Mouse (Mus musculus) midbrain, embryonic 10.5 days (tissue): Measurements from ENCODE around the gene Ctse. TPM values are rescaled to one million over a fixed set of nuclear protein-coding genes. Genes with fewer than 3 reads are reported as not detected.

Source experiments
- DNase-seq: peaks from one replicate; pipeline ENCODE4 v3.0.0-alpha.2; 2017; ENCODE audit warnings: low spot score
- H3K27ac ChIP-seq: fragments of 300-500 bp; sonication (generic); replicated peaks from 2 replicates; pipeline ENCODE4 v1.5.1; 2016; ENCODE audit warnings: mild to moderate bottlenecking
- H3K27me3 ChIP-seq: fragments of 300-500 bp; sonication (generic); 2 replicates; pipeline ENCODE4 v1.6.1; 2016; ENCODE audit warnings: low read depth, mild to moderate bottlenecking; ENCODE audit not compliant: poor library complexity, severe bottlenecking
- H3K36me3 ChIP-seq: fragments of 300-500 bp; sonication (generic); 2 replicates; pipeline ENCODE4 v1.6.1; 2016; ENCODE audit warnings: mild to moderate bottlenecking, moderate library complexity
- H3K4me1 ChIP-seq: fragments of 300-500 bp; sonication (generic); 2 replicates; pipeline ENCODE4 v1.6.1; 2016
- H3K4me3 ChIP-seq: fragments of 300-500 bp; sonication (generic); 2 replicates; pipeline ENCODE4 v1.5.1; 2016; ENCODE audit warnings: mild to moderate bottlenecking, moderate library complexity
- H3K9me3 ChIP-seq: fragments of 300-500 bp; sonication (generic); replicated peaks from 2 replicates; pipeline ENCODE4 v1.6.1; 2016; ENCODE audit warnings: mild to moderate bottlenecking
- WGBS: fragments of 180-500 bp; shearing (Covaris S2); methylation state at CpG from one replicate; pipeline ENCODE4 v1.1.7; 2016; 5-methylcytosine and 5-hydroxymethylcytosine counted together
- polyA plus RNA-seq: library from polyadenylated mRNA; unstranded; fragments of >200 nt; fragmentation: Nextera tagmentation; extraction: Ambion mirVana; gene quantifications from 2 replicates; pipeline ENCODE4 v1.2.1, GENCODE M21; 2016

Gene Ctse
- polyA plus RNA-seq, 1 experiment from 2014 or later, result not detected

GRCm38 (mm10) chr1:131660266-131660665, 22.2 kb downstream of the Ctse start:
- Histone ChIP-seq H3K9me3 (no peaks in the 10 kb centered on the region), H3K36me3 (no peaks in the 10 kb centered on the region), H3K27me3 (no peaks in the 10 kb centered on the region; the same call in 1 of the 2 replicates), H3K4me3 (no peak overlapping the region), H3K4me1 (peaks cover 10% of the 10 kb centered on the region), H3K27ac (no peak overlapping the region)
- DNase-seq, result no peak
- 83% methylated on average over 2 of the region's 2 CpGs for WGBS

GRCm38 (mm10) chr1:131660716-131661472, 22.8 kb downstream of the Ctse start:
- Histone ChIP-seq H3K27ac (no peak overlapping the region), H3K4me1 (peaks cover 10% of the 10 kb centered on the region), H3K36me3 (no peaks in the 10 kb centered on the region), H3K4me3 (no peak overlapping the region), H3K27me3 (no peaks in the 10 kb centered on the region; the same call in 1 of the 2 replicates), H3K9me3 (no peaks in the 10 kb centered on the region)
- DNase-seq, result no peak
- WGBS, result 81% methylated on average over 7 of the region's 7 CpGs

GRCm38 (mm10) chr1:131661749-131662148, 23.6 kb downstream of the Ctse start:
- Histone ChIP-seq H3K4me3 (no peak overlapping the region), H3K4me1 (peaks cover 10% of the 10 kb centered on the region), H3K36me3 (no peaks in the 10 kb centered on the region), H3K27me3 (no peaks in the 10 kb centered on the region; the same call in 1 of the 2 replicates), H3K27ac (no peak overlapping the region), H3K9me3 (no peaks in the 10 kb centered on the region)
- 76% methylated on average over 3 of the region's 3 CpGs for WGBS
- DNase-seq, result no peak

- no peaks in the 10 kb centered on the region for H3K9me3 ChIP-seq
- 90% methylated on average over 9 of the region's 9 CpGs for WGBS
- no peaks in the 10 kb centered on the region for H3K36me3 ChIP-seq
- H3K27ac ChIP-seq, result no peak overlapping the region
- DNase-seq, result no peak
- no peak overlapping the region for H3K4me3 ChIP-seq
- no peaks in the 10 kb centered on the region; the same call in 1 of the 2 replicates for H3K27me3 ChIP-seq
- H3K4me1 ChIP-seq, result no peaks in the 10 kb centered on the region
Observed at GRCm38 (mm10) chr1:131663286-131663995, 25.3 kb downstream of the Ctse start.

GRCm38 (mm10) chr1:131664136-131664535, 26.0 kb downstream of the Ctse start:
- no peaks in the 10 kb centered on the region for H3K4me1 ChIP-seq
- H3K27ac ChIP-seq, result no peak overlapping the region
- WGBS, result 88% methylated on average over 5 of the region's 5 CpGs
- no peaks in the 10 kb centered on the region for H3K9me3 ChIP-seq
- no peaks in the 10 kb centered on the region; the same call in 1 of the 2 replicates for H3K27me3 ChIP-seq
- H3K4me3 ChIP-seq, result no peak overlapping the region
- no peaks in the 10 kb centered on the region for H3K36me3 ChIP-seq
- DNase-seq, result no peak

- H3K36me3 ChIP-seq, result no peaks in the 10 kb centered on the region
- no peak for DNase-seq
- H3K4me1 ChIP-seq, result no peaks in the 10 kb centered on the region
- no peak overlapping the region for H3K4me3 ChIP-seq
- no peak overlapping the region for H3K27ac ChIP-seq
- WGBS, result 94% methylated on average over 1 of the region's 1 CpGs
- H3K9me3 ChIP-seq, result no peaks in the 10 kb centered on the region
- H3K27me3 ChIP-seq, result no peaks in the 10 kb centered on the region; the same call in 1 of the 2 replicates
Observed at GRCm38 (mm10) chr1:131665886-131666285, 27.8 kb downstream of the Ctse start.

- Histone ChIP-seq H3K36me3 (no peaks in the 10 kb centered on the region), H3K4me1 (no peaks in the 10 kb centered on the region), H3K27me3 (no peaks in the 10 kb centered on the region), H3K4me3 (no peak overlapping the region), H3K9me3 (no peaks in the 10 kb centered on the region), H3K27ac (no peak overlapping the region)
- WGBS, result 90% methylated on average over 8 of the region's 8 CpGs
- no peak for DNase-seq
Observed at GRCm38 (mm10) chr1:131671113-131671512, 33.0 kb downstream of the Ctse start.

- H3K4me1 ChIP-seq, result no peaks in the 10 kb centered on the region
- no peak overlapping the region for H3K27ac ChIP-seq
- no peak overlapping the region for H3K4me3 ChIP-seq
- H3K27me3 ChIP-seq, result no peaks in the 10 kb centered on the region
- H3K9me3 ChIP-seq, result no peaks in the 10 kb centered on the region
- DNase-seq, result no peak
- no peaks in the 10 kb centered on the region for H3K36me3 ChIP-seq
- WGBS, result 89% methylated on average over 7 of the region's 7 CpGs
Observed at GRCm38 (mm10) chr1:131672361-131672760, 34.3 kb downstream of the Ctse start.

- DNase-seq, result no peak
- no peaks in the 10 kb centered on the region for H3K36me3 ChIP-seq
- no peaks in the 10 kb centered on the region for H3K27me3 ChIP-seq
- H3K9me3 ChIP-seq, result no peaks in the 10 kb centered on the region
- H3K4me1 ChIP-seq, result no peaks in the 10 kb centered on the region
- H3K27ac ChIP-seq, result no peak overlapping the region
- 86% methylated on average over 5 of the region's 5 CpGs for WGBS
- H3K4me3 ChIP-seq, result no peak overlapping the region
Observed at GRCm38 (mm10) chr1:131679644-131680043, 41.5 kb downstream of the Ctse start.

- no peaks in the 10 kb centered on the region for H3K36me3 ChIP-seq
- WGBS, result 92% methylated on average over 2 of the region's 2 CpGs
- DNase-seq, result no peak
Observed at GRCm38 (mm10) chr1:131687739-131688138, 49.6 kb downstream of the Ctse start.

GRCm38 (mm10) chr1:131688475-131688874, 50.4 kb downstream of the Ctse start, which contains the start of gene Rab7b:
TSS of gene Rab7b (plus strand) at chr1:131688695.
- Histone ChIP-seq H3K9me3 (no peaks in the 10 kb centered on the region), H3K27ac (no peak within 1 kb of the TSS), H3K36me3 (no peaks in the 10 kb centered on the region), H3K4me3 (no peak within 1 kb of the TSS), H3K27me3 (no peaks in the 10 kb centered on the region), H3K4me1 (no peaks in the 10 kb centered on the region)
- WGBS, result 67% methylated on average over 8 of the region's 8 CpGs
- no peak for DNase-seq

More at GRCm38 (mm10) chr1:131687739-131688138, 49.6 kb downstream of the Ctse start:
- Histone ChIP-seq H3K27me3 (no peaks in the 10 kb centered on the region), H3K4me1 (no peaks in the 10 kb centered on the region), H3K9me3 (no peaks in the 10 kb centered on the region), H3K4me3 (no peak overlapping the region), H3K27ac (no peak overlapping the region)

- no peaks in the 10 kb centered on the region for H3K27me3 ChIP-seq
- no peaks in the 10 kb centered on the region for H3K9me3 ChIP-seq
- no peaks in the 10 kb centered on the region for H3K36me3 ChIP-seq
- H3K27ac ChIP-seq, result no peak overlapping the region
- H3K4me3 ChIP-seq, result no peak overlapping the region
- WGBS, result 85% methylated on average over 3 of the region's 3 CpGs
- no peak for DNase-seq
- no peaks in the 10 kb centered on the region for H3K4me1 ChIP-seq
Observed at GRCm38 (mm10) chr1:131689016-131689415, 50.9 kb downstream of the Ctse start.

GRCm38 (mm10) chr1:131689899-131690298, 51.8 kb downstream of the Ctse start:
- Histone ChIP-seq H3K4me1 (no peaks in the 10 kb centered on the region), H3K27ac (no peak overlapping the region), H3K4me3 (no peak overlapping the region), H3K27me3 (no peaks in the 10 kb centered on the region), H3K36me3 (no peaks in the 10 kb centered on the region), H3K9me3 (no peaks in the 10 kb centered on the region)
- 84% methylated on average over 5 of the region's 5 CpGs for WGBS
- DNase-seq, result no peak
